ENCODE assay signal across 19 mouse cellular contexts in genomic region chr16:11359919-11360318, GRCm38 (mm10). TPM values are rescaled to one million over a fixed set of nuclear protein-coding genes. Genes with fewer than 3 reads are reported as not detected.
DNase-seq lines count a peak whose midpoint lies in the region; ATAC-seq and TF ChIP-seq lines count a peak whose summit lies in the region.
"Had no signal": no experiment of that assay in that cellular context is flagged by ENCODE, and none has a peak within 500 bp of the region (broad histone marks: within the 10 kb centered on the region; RNA-seq: fewer than 3 reads in every experiment).

No protein-coding gene starts in this region.

- H3K4me3 ChIP-seq in kidney, adult 2 months (ENCODE audit: insufficient read depth, low read depth, low read length), result no peak overlapping the region
- no peak overlapping the region for H3K4me3 ChIP-seq in intestine, embryonic 16.5 days (ENCODE audit: low read length)
- H3K4me3 ChIP-seq: embryonic facial prominence, embryonic 10.5 days; forebrain, embryonic 13.5 days; heart, embryonic 13.5 days; limb, embryonic 13.5 days; liver, embryonic 13.5 days had no signal

- H3K36me3 ChIP-seq in kidney, adult 2 months (ENCODE audit: control insufficient read depth, insufficient read depth, low read length), result no peaks in the 10 kb centered on the region; the same call in 1 of the 2 replicates
- H3K36me3 ChIP-seq in intestine, embryonic 16.5 days (ENCODE audit: control insufficient read depth, insufficient read depth, low read length), result no peaks in the 10 kb centered on the region
- H3K36me3 ChIP-seq: liver, embryonic 13.5 days had no signal

- H3K27ac ChIP-seq in kidney, adult 2 months (ENCODE audit: insufficient read depth, low read depth, low read length), result peak overlapping the region; percentile 72
- no peak overlapping the region for H3K27ac ChIP-seq in intestine, embryonic 16.5 days (ENCODE audit: low read length)
- H3K27ac ChIP-seq: embryonic facial prominence, embryonic 10.5 days; forebrain, embryonic 13.5 days; heart, embryonic 13.5 days; limb, embryonic 13.5 days; liver, embryonic 13.5 days had no signal

- H3K4me1 ChIP-seq in kidney, adult 2 months (ENCODE audit: control insufficient read depth, insufficient read depth, low read length), result peaks cover 24% of the 10 kb centered on the region
- H3K4me1 ChIP-seq in intestine, embryonic 16.5 days (ENCODE audit: control insufficient read depth, insufficient read depth, low read length), result no peaks in the 10 kb centered on the region
- H3K4me1 ChIP-seq: heart, embryonic 13.5 days; limb, embryonic 13.5 days; liver, embryonic 13.5 days had no signal

- 59% methylated on average over 10 of the region's 10 CpGs for WGBS in kidney, adult 2 months
- 39% methylated on average over 10 of the region's 10 CpGs for WGBS in intestine, embryonic 16.5 days

- H3K9ac ChIP-seq in intestine, embryonic 16.5 days (ENCODE audit: low read depth, low read length), result no peak overlapping the region
- H3K9ac ChIP-seq: forebrain, embryonic 13.5 days; heart, embryonic 13.5 days; limb, embryonic 13.5 days; liver, embryonic 13.5 days had no signal

- H3K27me3 ChIP-seq in kidney, adult 2 months (replicated peaks; ENCODE audit: control insufficient read depth, insufficient read depth, low read length), result no peaks in the 10 kb centered on the region
- H3K27me3 ChIP-seq in intestine, embryonic 16.5 days (replicated peaks; ENCODE audit: control insufficient read depth, insufficient read depth, low read length), result no peaks in the 10 kb centered on the region
- H3K27me3 ChIP-seq: CH12.LX; forebrain, embryonic 13.5 days; heart, embryonic 13.5 days; limb, embryonic 13.5 days; liver, embryonic 13.5 days had no signal

- ATAC-seq in intestine, embryonic 16.5 days, result peak; percentile 46
- ATAC-seq: forebrain, embryonic 13.5 days; hindbrain, embryonic 16.5 days had no signal

- H3K4me2 ChIP-seq in intestine, embryonic 16.5 days (ENCODE audit: low read depth, low read length), result no peak overlapping the region
- H3K4me2 ChIP-seq: forebrain, embryonic 13.5 days; heart, embryonic 13.5 days; limb, embryonic 13.5 days; liver, embryonic 13.5 days had no signal

- H3K9me3 ChIP-seq in intestine, embryonic 16.5 days (ENCODE audit: control insufficient read depth, low read length), result no peaks in the 10 kb centered on the region
- H3K9me3 ChIP-seq: embryonic facial prominence, embryonic 10.5 days; forebrain, embryonic 13.5 days; heart, embryonic 13.5 days; limb, embryonic 13.5 days; liver, embryonic 13.5 days had no signal

- no peak for TF ChIP-seq POLR2A in kidney, adult 2 months (IDR thresholded peaks at IDR 0.05; ENCODE audit: low read depth, low read length)

- TF ChIP-seq CTCF in kidney, adult 2 months (conservative IDR thresholded peaks at IDR 0.05; ENCODE audit: insufficient read depth, insufficient read length, low read depth, low read length), result no peak

- DNase-seq in kidney, adult 2 months, result no peak
- no peak for DNase-seq in kidney, adult 18-20 months
- DNase-seq in ovary, postnatal 36 days (ENCODE audit: low spot score), result peak; percentile 8
- DNase-seq in ovary, postnatal 14 days (ENCODE audit: low spot score), result no peak
- DNase-seq in cerebellum, postnatal 36 days, result no peak
- no peak for DNase-seq in cerebellum, adult 8-10 months
- DNase-seq: adrenal gland, postnatal 25 days; cerebellum, adult 18-20 months; gastrocnemius, postnatal 10 days; heart, adult 18-20 months; liver, embryonic 13.5 days; thymus, postnatal 36 days had no signal

RNA-seq across cellular contexts. Expression of gene Snx29, which starts 37.2 kb away (rescaled TPM):
- polyA plus RNA-seq in kidney, adult 2 months (2012; rRNA removed), result 64.8 and 75.4 TPM in 2 replicates
- 5.9 and 6.3 TPM in 2 replicates for polyA plus RNA-seq in intestine, embryonic 16.5 days (2015; fragmentation: Nextera tagmentation; extraction: Ambion mirVana)

RNA-seq across cellular contexts. Expression of gene Tnfrsf17, which starts 46.3 kb away (rescaled TPM):
- polyA plus RNA-seq in kidney, adult 2 months (2012; rRNA removed), result 0.16 and 0.27 TPM in 2 replicates
- not detected in 2 replicates for polyA plus RNA-seq in intestine, embryonic 16.5 days (2015; fragmentation: Nextera tagmentation; extraction: Ambion mirVana)
- polyA plus RNA-seq: embryonic facial prominence, embryonic 10.5 days; heart, embryonic 13.5 days; limb, embryonic 13.5 days; liver, embryonic 13.5 days had no signal
